29 mouse cellular contexts compared by ENCODE assay signal in genomic region chr9:22578266-22578665, GRCm38 (mm10).
"Had no signal": no experiment of that assay in that cellular context is flagged by ENCODE, and none has a peak within 500 bp of the region (broad histone marks: within the 10 kb centered on the region; RNA-seq: fewer than 3 reads in every experiment).

No protein-coding gene starts in this region.

- H3K4me3 ChIP-seq: heart, embryonic 13.5 days; heart, embryonic 15.5 days; hindbrain, embryonic 10.5 days; hindbrain, embryonic 12.5 days; hindbrain, embryonic 13.5 days; hindbrain, embryonic 15.5 days; intestine, embryonic 15.5 days; kidney, embryonic 15.5 days; layer of hippocampus, adult 2 months; left cerebral cortex, adult 2 months had no signal

- H3K27me3 ChIP-seq: heart, embryonic 13.5 days; heart, embryonic 15.5 days; hindbrain, embryonic 12.5 days; hindbrain, embryonic 13.5 days; hindbrain, embryonic 15.5 days; intestine, embryonic 15.5 days; kidney, embryonic 15.5 days had no signal

- H3K9ac ChIP-seq: heart, embryonic 13.5 days; heart, embryonic 15.5 days; hindbrain, embryonic 12.5 days; hindbrain, embryonic 13.5 days; hindbrain, embryonic 14.5 days; hindbrain, embryonic 15.5 days; intestine, embryonic 15.5 days; kidney, embryonic 15.5 days had no signal

- H3K36me3 ChIP-seq: heart, embryonic 13.5 days; heart, embryonic 15.5 days; hindbrain, embryonic 10.5 days; hindbrain, embryonic 12.5 days; hindbrain, embryonic 13.5 days; hindbrain, embryonic 15.5 days; intestine, embryonic 15.5 days; kidney, embryonic 15.5 days had no signal

- H3K27ac ChIP-seq: heart, embryonic 13.5 days; heart, embryonic 15.5 days; hindbrain, embryonic 10.5 days; hindbrain, embryonic 12.5 days; hindbrain, embryonic 13.5 days; hindbrain, embryonic 14.5 days; hindbrain, embryonic 15.5 days; hindbrain, postnatal 0 days; intestine, embryonic 15.5 days; kidney, embryonic 15.5 days; kidney, postnatal 0 days; layer of hippocampus, adult 2 months; left cerebral cortex, adult 2 months had no signal

- H3K4me2 ChIP-seq: heart, embryonic 13.5 days; heart, embryonic 15.5 days; hindbrain, embryonic 12.5 days; hindbrain, embryonic 13.5 days; hindbrain, embryonic 14.5 days; hindbrain, embryonic 15.5 days; intestine, embryonic 15.5 days; kidney, embryonic 15.5 days had no signal

- H3K4me1 ChIP-seq: heart, embryonic 13.5 days; heart, embryonic 15.5 days; hindbrain, embryonic 10.5 days; hindbrain, embryonic 12.5 days; hindbrain, embryonic 13.5 days; hindbrain, embryonic 15.5 days; intestine, embryonic 15.5 days; kidney, embryonic 15.5 days had no signal

- H3K9me3 ChIP-seq: heart, embryonic 13.5 days; heart, embryonic 15.5 days; hindbrain, embryonic 10.5 days; hindbrain, embryonic 12.5 days; hindbrain, embryonic 13.5 days; hindbrain, embryonic 15.5 days; intestine, embryonic 15.5 days; kidney, embryonic 15.5 days had no signal

- DNase-seq: heart, postnatal 10 days; heart, postnatal 14 days; heart, postnatal 36 days; heart, postnatal 4 days; kidney, adult 11 months; kidney, adult 18-20 months; kidney, adult 2 months; kidney, adult 8-10 months; kidney, adult 9 months; kidney, postnatal 10 days; kidney, postnatal 14 days; kidney, postnatal 25 days; kidney, postnatal 36 days; kidney, postnatal 4 days; layer of hippocampus, adult 9-11 months; layer of hippocampus, postnatal 36 days had no signal
